Mouse (Mus musculus): Measurements from ENCODE around the gene Nwd2. TPM values are rescaled to one million over a fixed set of nuclear protein-coding genes. Genes with fewer than 3 reads are reported as not detected.

Nwd2 gene
- polyA plus RNA-seq, 1 experiment from 2014 or later: 0.99 TPM

GRCm38 (mm10) chr5:63828380-63829185 is 179.7 kb downstream of the Nwd2 start:
- Histone ChIP-seq H3K9me3 (ENCODE audit: control insufficient read depth, low read length) (no peaks in the 10 kb centered on the region), H3K9ac (ENCODE audit: low read depth, low read length) (no peak overlapping the region), H3K36me3 (ENCODE audit: control insufficient read depth, insufficient read depth, low read length) (no peaks in the 10 kb centered on the region), H3K4me2 (replicated peaks; ENCODE audit: low read depth, low read length) (no peak overlapping the region), H3K27me3 (ENCODE audit: control insufficient read depth, insufficient read depth, low read length) (no peaks in the 10 kb centered on the region), H3K4me1 (ENCODE audit: control insufficient read depth, insufficient read depth, low read length) (peaks cover 11% of the 10 kb centered on the region), H3K4me3 (ENCODE audit: low read length) (no peak overlapping the region), H3K27ac (ENCODE audit: low read depth, low read length) (peak overlapping the region; percentile 12; the same call in 1 of the 2 replicates)
- no peak; the same call in 1 of the 2 replicates for ATAC-seq (ENCODE audit: low FRiP score, low TSS enrichment)
- WGBS: 68% methylated on average over 10 of the region's 10 CpGs

- Histone ChIP-seq H3K27me3 (ENCODE audit: control insufficient read depth, insufficient read depth, low read length) (no peaks in the 10 kb centered on the region), H3K27ac (ENCODE audit: low read depth, low read length) (peak overlapping the region; percentile 70; the same call in 1 of the 2 replicates), H3K36me3 (ENCODE audit: control insufficient read depth, insufficient read depth, low read length) (no peaks in the 10 kb centered on the region), H3K4me3 (ENCODE audit: low read length) (no peak overlapping the region), H3K4me1 (ENCODE audit: control insufficient read depth, insufficient read depth, low read length) (peaks cover 5% of the 10 kb centered on the region; the same call in 1 of the 2 replicates), H3K9me3 (ENCODE audit: control insufficient read depth, low read length) (no peaks in the 10 kb centered on the region), H3K9ac (ENCODE audit: low read depth, low read length) (no peak overlapping the region), H3K4me2 (replicated peaks; ENCODE audit: low read depth, low read length) (no peak overlapping the region)
- ATAC-seq (ENCODE audit: low FRiP score, low TSS enrichment): no peak
- 74% methylated on average over 4 of the region's 4 CpGs for WGBS
Measured at GRCm38 (mm10) chr5:63831054-63831453, 182.2 kb downstream of the Nwd2 start.

- Histone ChIP-seq H3K4me2 (replicated peaks; ENCODE audit: low read depth, low read length) (no peak overlapping the region), H3K4me1 (ENCODE audit: control insufficient read depth, insufficient read depth, low read length) (no peaks in the 10 kb centered on the region), H3K9ac (ENCODE audit: low read depth, low read length) (no peak overlapping the region), H3K9me3 (ENCODE audit: control insufficient read depth, low read length) (no peaks in the 10 kb centered on the region), H3K36me3 (ENCODE audit: control insufficient read depth, insufficient read depth, low read length) (no peaks in the 10 kb centered on the region), H3K27me3 (ENCODE audit: control insufficient read depth, insufficient read depth, low read length) (no peaks in the 10 kb centered on the region), H3K4me3 (ENCODE audit: low read length) (no peak overlapping the region), H3K27ac (ENCODE audit: low read depth, low read length) (no peak overlapping the region)
- WGBS: 36% methylated on average over 5 of the region's 5 CpGs
- ATAC-seq (ENCODE audit: low FRiP score, low TSS enrichment): no peak
Measured at GRCm38 (mm10) chr5:63833955-63834354, 185.1 kb downstream of the Nwd2 start.

GRCm38 (mm10) chr5:63834435-63834834 is 185.5 kb downstream of the Nwd2 start:
- WGBS: 84% methylated on average over 3 of the region's 3 CpGs
- no peak overlapping the region for H3K27ac ChIP-seq (ENCODE audit: low read depth, low read length)
- no peak for ATAC-seq (ENCODE audit: low FRiP score, low TSS enrichment)

GRCm38 (mm10) chr5:63837115-63837514 is 188.2 kb downstream of the Nwd2 start:
- no peaks in the 10 kb centered on the region for H3K36me3 ChIP-seq (ENCODE audit: control insufficient read depth, insufficient read depth, low read length)
- 0 out of 2 replicates have a peak, but pooled peaks cover 5% of the 10 kb centered on the region for H3K4me1 ChIP-seq (ENCODE audit: control insufficient read depth, insufficient read depth, low read length)
- ATAC-seq (ENCODE audit: low FRiP score, low TSS enrichment): 0 out of 2 replicates have a peak, but pooled peaks have one; percentile 36
- no peaks in the 10 kb centered on the region for H3K27me3 ChIP-seq (ENCODE audit: control insufficient read depth, insufficient read depth, low read length)
- no peak overlapping the region for H3K27ac ChIP-seq (ENCODE audit: low read depth, low read length)
- no peak overlapping the region for H3K4me2 ChIP-seq (replicated peaks; ENCODE audit: low read depth, low read length)
- no peak overlapping the region for H3K4me3 ChIP-seq (ENCODE audit: low read length)
- H3K9ac ChIP-seq (ENCODE audit: low read depth, low read length): no peak overlapping the region
- H3K9me3 ChIP-seq (ENCODE audit: control insufficient read depth, low read length): no peaks in the 10 kb centered on the region
- WGBS: 84% methylated on average over 5 of the region's 5 CpGs

More at GRCm38 (mm10) chr5:63834435-63834834, 185.5 kb downstream of the Nwd2 start:
- Histone ChIP-seq H3K4me2 (replicated peaks; ENCODE audit: low read depth, low read length) (no peak overlapping the region), H3K27me3 (ENCODE audit: control insufficient read depth, insufficient read depth, low read length) (no peaks in the 10 kb centered on the region), H3K36me3 (ENCODE audit: control insufficient read depth, insufficient read depth, low read length) (no peaks in the 10 kb centered on the region), H3K4me3 (ENCODE audit: low read length) (no peak overlapping the region), H3K4me1 (ENCODE audit: control insufficient read depth, insufficient read depth, low read length) (no peaks in the 10 kb centered on the region), H3K9ac (ENCODE audit: low read depth, low read length) (no peak overlapping the region), H3K9me3 (ENCODE audit: control insufficient read depth, low read length) (no peaks in the 10 kb centered on the region)

- Histone ChIP-seq H3K4me3 (ENCODE audit: low read length) (no peak overlapping the region), H3K9me3 (ENCODE audit: control insufficient read depth, low read length) (no peaks in the 10 kb centered on the region), H3K36me3 (ENCODE audit: control insufficient read depth, insufficient read depth, low read length) (no peaks in the 10 kb centered on the region), H3K27ac (ENCODE audit: low read depth, low read length) (no peak overlapping the region), H3K4me1 (ENCODE audit: control insufficient read depth, insufficient read depth, low read length) (0 out of 2 replicates have a peak, but pooled peaks cover 5% of the 10 kb centered on the region), H3K27me3 (ENCODE audit: control insufficient read depth, insufficient read depth, low read length) (no peaks in the 10 kb centered on the region), H3K9ac (ENCODE audit: low read depth, low read length) (no peak overlapping the region), H3K4me2 (replicated peaks; ENCODE audit: low read depth, low read length) (no peak overlapping the region)
- no peak for ATAC-seq (ENCODE audit: low FRiP score, low TSS enrichment)
- 96% methylated on average over 2 of the region's 2 CpGs for WGBS
Measured at GRCm38 (mm10) chr5:63837851-63838250, 188.9 kb downstream of the Nwd2 start.

GRCm38 (mm10) chr5:63839801-63840416 is 191.0 kb downstream of the Nwd2 start:
- no peak for ATAC-seq (ENCODE audit: low FRiP score, low TSS enrichment)
- H3K4me3 ChIP-seq (ENCODE audit: low read length): no peak overlapping the region
- WGBS: 48% methylated on average over 12 of the region's 12 CpGs
- peaks cover 3% of the 10 kb centered on the region; the same call in 1 of the 2 replicates for H3K9me3 ChIP-seq (ENCODE audit: control insufficient read depth, low read length)
- no peaks in the 10 kb centered on the region for H3K36me3 ChIP-seq (ENCODE audit: control insufficient read depth, insufficient read depth, low read length)
- no peak overlapping the region for H3K27ac ChIP-seq (ENCODE audit: low read depth, low read length)
- H3K4me1 ChIP-seq (ENCODE audit: control insufficient read depth, insufficient read depth, low read length): 0 out of 2 replicates have a peak, but pooled peaks cover 5% of the 10 kb centered on the region
- no peak overlapping the region for H3K9ac ChIP-seq (ENCODE audit: low read depth, low read length)
- no peak overlapping the region for H3K4me2 ChIP-seq (replicated peaks; ENCODE audit: low read depth, low read length)
- H3K27me3 ChIP-seq (ENCODE audit: control insufficient read depth, insufficient read depth, low read length): no peaks in the 10 kb centered on the region

GRCm38 (mm10) chr5:63847080-63847479 is 198.2 kb downstream of the Nwd2 start:
- no peaks in the 10 kb centered on the region for H3K4me1 ChIP-seq (ENCODE audit: control insufficient read depth, insufficient read depth, low read length)
- H3K4me3 ChIP-seq (ENCODE audit: low read length): no peak overlapping the region
- 90% methylated on average over 8 of the region's 8 CpGs for WGBS
- H3K27ac ChIP-seq (ENCODE audit: low read depth, low read length): no peak overlapping the region; the same call in 1 of the 2 replicates
- no peak overlapping the region for H3K9ac ChIP-seq (ENCODE audit: low read depth, low read length)
- peaks cover 9% of the 10 kb centered on the region for H3K9me3 ChIP-seq (ENCODE audit: control insufficient read depth, low read length)
- H3K4me2 ChIP-seq (replicated peaks; ENCODE audit: low read depth, low read length): no peak overlapping the region
- ATAC-seq (ENCODE audit: low FRiP score, low TSS enrichment): no peak
- H3K27me3 ChIP-seq (ENCODE audit: control insufficient read depth, insufficient read depth, low read length): no peaks in the 10 kb centered on the region
- H3K36me3 ChIP-seq (ENCODE audit: control insufficient read depth, insufficient read depth, low read length): no peaks in the 10 kb centered on the region
